7 mouse cellular contexts compared by ENCODE assay signal in genomic region chr17:12228471-12228870, GRCm38 (mm10).
"Had no signal": no experiment of that assay in that cellular context is flagged by ENCODE, and none has a peak within 500 bp of the region (broad histone marks: within the 10 kb centered on the region; RNA-seq: fewer than 3 reads in every experiment).

No protein-coding gene starts in this region.

- ATAC-seq: midbrain, embryonic 13.5 days had no signal

- DNase-seq: kidney, postnatal 25 days; layer of hippocampus, adult 9-11 months; left cerebral cortex, postnatal 4 days; lung, adult 18-20 months; right cerebral cortex, adult 18-20 months; thymus, postnatal 4 days had no signal
